Mouse (Mus musculus): ENCODE data around the gene Mef2d.

Mef2d gene

DNA sequence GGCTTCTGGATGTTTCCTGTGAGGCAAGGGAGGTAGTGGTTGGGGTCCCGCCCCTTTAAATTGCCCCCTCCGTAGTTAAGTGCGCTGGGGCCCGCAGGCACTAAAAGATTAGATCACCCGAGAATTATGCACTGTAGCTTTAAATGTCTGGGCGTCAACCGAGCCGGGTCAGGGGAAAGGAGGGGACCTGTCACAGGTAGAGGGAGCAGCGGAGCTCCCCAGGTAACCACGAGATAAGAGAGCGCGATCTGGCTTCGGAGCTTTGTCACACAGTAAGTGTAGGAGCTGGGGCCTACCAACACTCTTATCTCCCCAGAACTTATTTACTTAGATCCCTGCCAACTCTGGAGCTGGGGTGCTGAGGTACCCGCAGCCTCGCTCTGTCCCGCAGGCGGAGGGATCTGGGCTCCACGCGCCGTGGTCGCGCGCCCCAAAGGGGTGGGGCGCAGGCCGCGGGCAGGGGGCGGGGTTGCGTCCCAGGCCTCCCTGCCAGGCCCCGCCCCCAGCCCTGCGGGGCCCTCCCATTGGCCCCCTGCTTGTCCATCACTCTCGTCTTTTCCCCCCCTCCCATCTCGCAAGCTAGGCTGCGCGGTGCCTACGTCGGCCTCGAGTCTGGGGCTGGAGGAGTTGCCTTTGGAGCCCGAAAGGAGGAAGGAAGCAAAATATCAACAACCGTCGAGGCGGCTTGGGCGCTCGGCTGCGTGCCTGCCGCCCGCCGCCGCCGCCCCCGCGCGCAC lies at the start of gene Mef2d:
Gene Mef2d (plus strand): TSS at position 586 of the 737 bp plus-strand sequence.
- DNase-seq (ENCODE audit: low read depth, low spot score) = peak; percentile 85

- DNase-seq (ENCODE audit: low read depth, low spot score) = no peak
Measured at GRCm38 (mm10) chr3:88094126-88094525, 48.0 kb upstream of the Mef2d start.

DNA sequence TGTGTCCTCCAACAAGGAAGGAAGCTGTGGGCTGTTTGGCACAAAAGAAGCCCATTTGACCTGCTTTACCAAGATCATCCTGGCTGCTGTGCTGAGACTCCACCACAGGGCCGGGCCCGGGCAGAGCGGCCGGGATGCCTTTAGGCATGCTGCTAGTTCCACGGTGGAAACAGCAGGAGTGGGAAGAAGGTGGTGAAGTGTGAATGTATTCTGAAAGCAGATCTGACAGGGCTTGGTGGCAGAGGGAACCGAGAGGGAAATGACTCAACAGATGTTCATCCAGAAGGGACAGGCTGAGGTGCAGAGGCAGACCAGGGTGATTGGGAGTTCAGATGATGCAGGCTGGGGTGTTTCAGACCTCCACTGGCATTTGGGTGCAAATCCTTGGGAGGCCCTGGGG lies 44.5 kb upstream of the Mef2d start:
- no peak for DNase-seq (ENCODE audit: low read depth, low spot score)

GRCm38 (mm10) chr3:88100251-88100650 lies 41.9 kb upstream of the Mef2d start:
- DNase-seq (ENCODE audit: low read depth, low spot score) = no peak

GRCm38 (mm10) chr3:88101736-88102135 lies 40.4 kb upstream of the Mef2d start:
- DNase-seq (ENCODE audit: low read depth, low spot score) = no peak

GRCm38 (mm10) chr3:88102196-88102595 lies 40.0 kb upstream of the Mef2d start:
- DNase-seq (ENCODE audit: low read depth, low spot score) = no peak

- no peak for DNase-seq (ENCODE audit: low read depth, low spot score)
Measured at GRCm38 (mm10) chr3:88102611-88103010, 39.6 kb upstream of the Mef2d start.

- DNase-seq (ENCODE audit: low read depth, low spot score) = no peak
Measured at GRCm38 (mm10) chr3:88106126-88106525, 36.0 kb upstream of the Mef2d start.

DNA sequence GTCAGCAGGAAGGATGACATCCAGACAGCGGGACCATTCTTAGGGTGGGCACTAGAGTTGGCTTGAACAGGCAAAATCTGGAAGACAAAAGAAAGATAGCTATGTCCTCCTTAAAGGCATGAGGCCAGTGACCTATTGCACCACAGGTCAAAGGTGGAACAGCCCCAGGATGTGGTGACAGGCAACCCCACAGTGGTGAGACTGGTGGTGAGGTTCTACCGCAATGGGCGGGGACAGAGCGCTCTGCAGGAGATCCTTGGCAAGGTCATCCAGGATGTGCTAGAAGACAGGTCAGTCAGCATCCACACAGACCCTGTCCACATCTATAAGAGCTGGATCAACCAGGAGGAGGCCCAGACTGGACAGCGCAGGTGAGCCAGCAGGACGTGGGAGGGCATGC lies 33.0 kb upstream of the Mef2d start:
- DNase-seq (ENCODE audit: low read depth, low spot score) = no peak

DNA sequence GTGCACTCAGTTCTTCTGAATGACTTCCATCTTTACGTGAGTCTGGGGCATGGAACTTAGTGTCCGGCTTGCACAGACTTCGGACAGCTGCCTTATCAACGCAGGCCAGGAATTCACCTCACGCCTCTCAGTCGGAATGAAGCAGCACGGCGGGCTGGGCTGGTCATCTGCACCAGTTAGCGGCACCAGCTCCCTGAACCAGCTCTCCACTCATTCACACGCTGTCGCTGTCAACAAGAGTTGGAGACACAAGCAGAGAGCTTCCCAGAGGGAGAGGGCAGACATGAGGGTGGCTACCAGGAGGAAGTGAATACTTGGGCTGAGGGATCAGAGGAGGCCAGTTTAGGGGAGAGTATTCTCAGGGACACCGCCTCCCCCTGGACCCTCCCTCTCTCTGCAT lies 27.8 kb upstream of the Mef2d start:
- no peak for DNase-seq (ENCODE audit: low read depth, low spot score)

DNA sequence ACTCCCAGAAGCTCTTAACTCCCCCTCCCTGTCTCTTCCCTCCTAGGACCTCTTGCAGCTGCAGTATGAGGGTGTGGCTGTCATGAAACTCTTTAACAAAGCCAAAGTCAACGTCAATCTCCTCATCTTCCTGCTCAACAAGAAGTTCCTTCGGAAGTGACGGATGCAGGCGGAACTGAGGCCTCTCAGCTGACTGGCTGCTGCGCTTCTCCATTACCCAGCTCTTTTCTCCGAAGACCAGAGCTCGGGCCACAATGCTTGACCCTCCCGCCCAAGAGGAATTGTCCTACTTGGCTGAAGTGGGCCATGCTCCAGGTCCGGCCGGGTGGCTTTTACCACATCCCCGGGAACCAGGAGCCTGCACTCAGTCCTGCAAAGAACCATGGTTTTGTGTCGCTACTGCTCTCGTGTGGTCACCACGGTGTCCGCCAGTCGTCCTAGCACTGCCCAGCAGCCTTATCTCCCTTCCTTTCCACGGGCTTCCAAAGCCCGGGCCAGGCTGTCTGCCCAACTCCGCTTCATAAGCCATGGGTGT lies 22.0 kb upstream of the Mef2d start:
- no peak for DNase-seq (ENCODE audit: low read depth, low spot score)

GRCm38 (mm10) chr3:88121164-88122131 lies 20.7 kb upstream of the Mef2d start:
- DNase-seq (ENCODE audit: low read depth, low spot score) = no peak

- DNase-seq (ENCODE audit: low read depth, low spot score) = no peak
Measured at GRCm38 (mm10) chr3:88125195-88125594, 17.0 kb upstream of the Mef2d start.

- no peak for DNase-seq (ENCODE audit: low read depth, low spot score)
Measured at GRCm38 (mm10) chr3:88126181-88126580, 16.0 kb upstream of the Mef2d start.

DNA sequence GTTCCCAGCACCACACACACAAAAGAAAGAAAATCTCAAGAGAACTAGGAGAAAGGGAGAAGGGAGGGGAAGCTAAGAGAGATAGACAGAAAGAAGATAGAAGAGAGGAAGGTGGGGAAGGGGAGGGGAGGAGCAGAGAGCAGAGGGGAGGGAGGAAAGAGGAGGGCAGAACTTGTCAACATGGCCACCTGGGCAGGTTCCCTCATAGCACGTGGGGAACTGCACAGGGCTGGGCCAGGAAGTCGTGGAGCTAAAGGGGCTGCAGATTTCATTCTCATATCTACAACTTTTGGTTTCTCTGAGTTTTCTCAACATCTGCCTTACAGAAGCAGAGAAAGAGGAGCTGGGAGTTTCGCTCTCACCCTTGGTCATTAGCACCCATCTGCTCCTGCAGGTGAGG lies 14.5 kb upstream of the Mef2d start:
- no peak for DNase-seq (ENCODE audit: low read depth, low spot score)

- no peak for DNase-seq (ENCODE audit: low read depth, low spot score)
Measured at GRCm38 (mm10) chr3:88128056-88128455, 14.1 kb upstream of the Mef2d start.

- no peak for DNase-seq (ENCODE audit: low read depth, low spot score)
Measured at GRCm38 (mm10) chr3:88129006-88129405, 13.2 kb upstream of the Mef2d start.

DNA sequence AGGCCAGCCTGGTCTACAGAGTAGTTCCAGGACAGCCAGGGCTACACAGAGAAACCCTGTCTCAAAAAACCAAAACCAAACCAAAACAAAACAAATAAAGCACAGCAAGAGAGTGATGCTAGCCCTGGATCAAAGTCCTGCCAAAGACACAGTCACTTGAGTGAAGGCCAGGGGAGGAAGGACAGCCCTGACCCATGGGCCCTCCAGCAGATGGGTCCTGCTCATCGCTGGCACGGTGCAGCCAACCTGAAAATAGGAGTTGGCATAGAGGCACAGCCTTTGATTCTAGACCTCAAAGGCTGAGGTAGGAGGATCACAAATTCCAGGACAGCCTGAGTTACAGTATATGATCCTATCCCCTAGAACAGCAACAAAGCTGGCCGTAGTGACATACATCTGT lies 11.1 kb upstream of the Mef2d start:
- no peak for DNase-seq (ENCODE audit: low read depth, low spot score)

- DNase-seq (ENCODE audit: low read depth, low spot score) = no peak
Measured at GRCm38 (mm10) chr3:88132492-88132891, 9.7 kb upstream of the Mef2d start.

- DNase-seq (ENCODE audit: low read depth, low spot score) = no peak
Measured at GRCm38 (mm10) chr3:88133187-88133771, 8.9 kb upstream of the Mef2d start.

- DNase-seq (ENCODE audit: low read depth, low spot score) = no peak
Measured at GRCm38 (mm10) chr3:88136346-88136745, 5.8 kb upstream of the Mef2d start.

GRCm38 (mm10) chr3:88136945-88137494 lies 5.2 kb upstream of the Mef2d start:
- DNase-seq (ENCODE audit: low read depth, low spot score) = no peak
